Mouse (Mus musculus) T-helper 17 cell (primary cell): ENCODE results near the gene Slc25a10.
"Not testable (repeated sequence)": the region's sequence is repeated elsewhere in the genome, so short reads cannot be mapped to it uniquely, and the experiment has no call there.

Experiments
- in situ Hi-C, 2 experiments: fragments of 300-600 bp; cut with MboI, MseI; formaldehyde crosslinking; loops; 1 replicate in 1 of 2; 2 replicates in 1 of 2; pipeline ENCODE4 v1.15.1; 2025; ENCODE audit warnings: high pct_unique_total_duplicates in 2 of 2

Slc25a10 gene

GRCm38 (mm10) chr11:120510375-120511030 is 18.9 kb downstream of the Slc25a10 start:
- in situ Hi-C loops, result no loop called here

- in situ Hi-C loops, result no loop called here
These were observed 21.3 kb downstream of the Slc25a10 start for GRCm38 (mm10) chr11:120512790-120513453.

GRCm38 (mm10) chr11:120514262-120514661 is 22.6 kb downstream of the Slc25a10 start:
- in situ Hi-C loops, result not testable (repeated sequence)

- in situ Hi-C loops, result no loop called here
These were observed 24.0 kb downstream of the Slc25a10 start for GRCm38 (mm10) chr11:120515611-120516010.

- in situ Hi-C loops, result no loop called here
These were observed 25.5 kb downstream of the Slc25a10 start for GRCm38 (mm10) chr11:120517147-120517546.

- in situ Hi-C loops, result no loop called here
These were observed 26.4 kb downstream of the Slc25a10 start for GRCm38 (mm10) chr11:120518027-120518426.

GRCm38 (mm10) chr11:120518558-120518957 is 26.9 kb downstream of the Slc25a10 start:
- in situ Hi-C loops, result no loop called here

- in situ Hi-C loops, result loop anchor here in 1 of 2 experiments (10.0 kb wide), 1 partner anchor 535 kb away; no protein-coding TSS in a partner anchor
These were observed 28.1 kb downstream of the Slc25a10 start for GRCm38 (mm10) chr11:120519738-120520137.

- in situ Hi-C loops, result loop anchor here in 1 of 2 experiments (10.0 kb wide), 1 partner anchor 534 kb away; no protein-coding TSS in a partner anchor
These were observed 28.9 kb downstream of the Slc25a10 start for GRCm38 (mm10) chr11:120520498-120520897.

GRCm38 (mm10) chr11:120520967-120521540 is 29.4 kb downstream of the Slc25a10 start:
- in situ Hi-C loops, result loop anchor here in 1 of 2 experiments (10.0 kb wide), 1 partner anchor 534 kb away; no protein-coding TSS in a partner anchor

- in situ Hi-C loops, result loop anchor here in 1 of 2 experiments (10.0 kb wide), 1 partner anchor 532 kb away; no protein-coding TSS in a partner anchor
These were observed 30.9 kb downstream of the Slc25a10 start for GRCm38 (mm10) chr11:120522581-120522980.

GRCm38 (mm10) chr11:120525959-120526358 is 34.3 kb downstream of the Slc25a10 start:
- in situ Hi-C loops, result loop anchor here in 1 of 2 experiments (10.0 kb wide), 1 partner anchor 529 kb away; no protein-coding TSS in a partner anchor

GRCm38 (mm10) chr11:120527690-120528354 is 36.2 kb downstream of the Slc25a10 start:
- in situ Hi-C loops, result loop anchor here in 1 of 2 experiments (10.0 kb wide), 1 partner anchor 527 kb away; no protein-coding TSS in a partner anchor

- in situ Hi-C loops, result loop anchor here in 1 of 2 experiments (10.0 kb wide), 1 partner anchor 526 kb away; no protein-coding TSS in a partner anchor
These were observed 37.3 kb downstream of the Slc25a10 start for GRCm38 (mm10) chr11:120528903-120529302.

GRCm38 (mm10) chr11:120530085-120530964 is 38.7 kb downstream of the Slc25a10 start, which contains the start of gene Gcgr:
Gene Gcgr, plus strand, starts transcription at chr11:120530699.
- in situ Hi-C loops, result no loop called here

- in situ Hi-C loops, result no loop called here
These were observed 40.0 kb downstream of the Slc25a10 start for GRCm38 (mm10) chr11:120531646-120532045.

- in situ Hi-C loops, result no loop called here
These were observed 42.5 kb downstream of the Slc25a10 start for GRCm38 (mm10) chr11:120534093-120534492.

GRCm38 (mm10) chr11:120535145-120535544 is 43.5 kb downstream of the Slc25a10 start:
- in situ Hi-C loops, result loop anchor here in 1 of 2 experiments (5.0 kb wide), 1 partner anchor 373 kb away; no protein-coding TSS in a partner anchor

- in situ Hi-C loops, result loop anchor here in 1 of 2 experiments (5.0 kb wide), 1 partner anchor 374 kb away; no protein-coding TSS in a partner anchor
These were observed 44.2 kb downstream of the Slc25a10 start for GRCm38 (mm10) chr11:120535804-120536203.

- in situ Hi-C loops, result loop anchor here in 1 of 2 experiments (5.0 kb wide), 1 partner anchor 376 kb away; no protein-coding TSS in a partner anchor
These were observed 46.8 kb downstream of the Slc25a10 start for GRCm38 (mm10) chr11:120538485-120538884.
